Mouse (Mus musculus) C2C12 (cell line): ENCODE measurements around the gene Fuca1. TPM values are rescaled to one million over a fixed set of nuclear protein-coding genes. Genes with fewer than 3 reads are reported as not detected.
A peak's percentile ranks its signal among the peaks of the same experiment; 100 is the strongest.

Experiments
- H3K27me3 ChIP-seq: one replicate; pipeline ENCODE4 v1.6.1; 2011; ENCODE audit not compliant: control insufficient read depth, insufficient read depth, insufficient read length
- H3K36me3 ChIP-seq: one replicate; pipeline ENCODE4 v1.6.1; 2011; ENCODE audit not compliant: control insufficient read depth, insufficient read depth
- H3K4me3 ChIP-seq: one replicate; pipeline ENCODE4 v1.5.1; 2011; ENCODE audit warnings: mild to moderate bottlenecking, control low read depth; ENCODE audit not compliant: poor library complexity, insufficient read depth, severe bottlenecking
- H3K79me2 ChIP-seq: one replicate; pipeline ENCODE4 v1.6.1; 2011; ENCODE audit not compliant: control insufficient read depth, insufficient read depth
- H3K79me3 ChIP-seq: one replicate; pipeline ENCODE4 v1.6.1; 2011; ENCODE audit warnings: low read depth, control low read depth
- H3ac ChIP-seq: one replicate; pipeline ENCODE3; 2011; ENCODE audit warnings: low read depth; ENCODE audit not compliant: control insufficient read depth, insufficient read length
- CEBPB ChIP-seq: IDR thresholded peaks from one replicate; pipeline ENCODE4 v1.6.1; 2011; ENCODE audit warnings: low read depth, mild to moderate bottlenecking, control low read depth, moderate library complexity
- CTCF ChIP-seq: IDR thresholded peaks from one replicate; pipeline ENCODE4 v1.5.1; 2011; ENCODE audit not compliant: control insufficient read depth, insufficient read depth, insufficient read length
- FOSL1 ChIP-seq: IDR thresholded peaks from one replicate; pipeline ENCODE4 v1.8.0; 2011; ENCODE audit warnings: mild to moderate bottlenecking, low read length; ENCODE audit not compliant: poor library complexity, insufficient read depth, severe bottlenecking
- MAX ChIP-seq: IDR thresholded peaks from one replicate; pipeline ENCODE4 v1.6.1; 2011; ENCODE audit warnings: mild to moderate bottlenecking, control low read depth
- MYOD1 ChIP-seq: IDR thresholded peaks from one replicate; pipeline ENCODE4 v1.6.1; 2011; ENCODE audit warnings: low read depth; ENCODE audit not compliant: control insufficient read depth, insufficient read length
- MYOG ChIP-seq: IDR thresholded peaks from one replicate; pipeline ENCODE4 v1.6.1; 2011; ENCODE audit not compliant: control insufficient read depth, insufficient read length; ENCODE audit errors: extremely low read depth
- USF1 ChIP-seq: IDR thresholded peaks from one replicate; pipeline ENCODE4 v1.6.1; 2011; ENCODE audit warnings: low read depth, mild to moderate bottlenecking, control low read depth, moderate library complexity
- long read RNA-seq, 2 experiments: library from polyadenylated mRNA; unstranded; transcript quantifications; one replicate each; pipeline ENCODE4 v2.0.0; 2019 to 2020
- polyA plus RNA-seq: library from polyadenylated mRNA; unstranded; fragments of >200 nt; fragmentation: generic; extraction: Trizol; gene quantifications from one replicate; pipeline ENCODE4 v1.2.1, GENCODE M21; 2012; ENCODE audit warnings: missing spikeins

Gene Fuca1
- polyA plus RNA-seq, result 26.8 TPM
- long read RNA-seq, experiment 1, transcript Fuca1-201 (8 exons, 2,525 nt), result major isoform, 85 of 96 reads
- long read RNA-seq, experiment 1, partial matches to known transcripts, result 4 of 96 reads
- long read RNA-seq, experiment 1, other reads (novel, unspliced or antisense), result 5 of 96 reads
- long read RNA-seq, experiment 2, transcript Fuca1-201 (8 exons, 2,525 nt), result major isoform, 184 of 189 reads
- long read RNA-seq, experiment 2, partial matches to known transcripts, result 0 of 189 reads
- long read RNA-seq, experiment 2, other reads (novel, unspliced or antisense), result 5 of 189 reads

DNA sequence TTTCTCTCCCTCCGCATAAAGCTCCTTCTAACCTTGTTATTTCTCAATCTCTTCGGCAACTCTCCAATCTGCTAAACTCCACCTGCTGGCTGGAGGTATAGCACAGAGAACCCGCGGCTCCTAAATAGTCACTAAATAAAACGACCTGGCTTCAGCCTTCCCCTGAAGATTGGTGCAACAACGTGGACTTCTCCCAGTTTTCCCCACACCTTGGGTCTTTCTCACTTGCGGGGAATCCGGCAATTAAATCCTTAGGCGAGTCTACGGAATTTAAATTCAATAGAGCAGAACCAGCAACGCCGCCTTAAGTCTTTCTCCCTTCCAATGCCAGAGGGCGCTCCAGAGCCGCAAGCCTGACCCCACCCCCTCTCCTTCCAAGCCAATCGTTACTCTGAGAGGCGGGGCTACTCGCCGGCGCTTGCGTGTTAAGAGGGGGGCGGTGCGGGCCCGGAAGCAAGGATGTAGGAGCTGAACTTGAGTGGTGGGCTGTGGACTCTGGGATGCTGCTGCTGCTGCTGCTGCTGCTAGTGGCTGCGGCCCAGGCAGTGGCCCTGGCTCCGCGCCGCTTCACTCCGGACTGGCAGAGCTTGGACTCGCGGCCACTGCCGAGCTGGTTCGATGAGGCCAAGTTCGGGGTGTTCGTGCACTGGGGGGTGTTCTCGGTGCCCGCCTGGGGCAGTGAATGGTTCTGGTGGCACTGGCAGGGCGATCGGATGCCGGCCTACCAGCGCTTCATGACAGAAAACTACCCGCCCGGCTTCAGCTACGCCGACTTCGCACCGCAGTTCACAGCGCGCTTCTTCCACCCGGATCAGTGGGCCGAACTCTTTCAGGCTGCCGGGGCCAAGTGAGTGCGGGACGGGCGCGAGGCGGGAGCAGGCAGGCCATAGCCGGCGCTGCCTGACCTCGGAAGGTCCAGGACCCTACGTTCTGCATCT, at the start of gene Fuca1:
Gene Fuca1 (plus strand): TSS at position 432 of the 938 bp plus-strand sequence.
- Histone ChIP-seq H3K4me3 (peak within 1 kb of the TSS; percentile 80), H3K36me3 (peaks cover 4% of the 10 kb centered on the region), H3K27me3 (peaks cover 17% of the 10 kb centered on the region), H3K79me2 (no peaks in the 10 kb centered on the region), H3K79me3 (no peaks in the 10 kb centered on the region), H3ac (peak within 1 kb of the TSS; percentile 90)
- TF ChIP-seq FOSL1 (no peak), USF1 (no peak), MYOD1 (no peak), MYOG (no peak), CEBPB (peak; percentile 70), MAX (no peak), CTCF (peak; percentile 34)

- Histone ChIP-seq H3K36me3 (peaks cover 48% of the 10 kb centered on the region), H3K27me3 (no peaks in the 10 kb centered on the region), H3K4me3 (peak overlapping the region; percentile 47), H3K79me3 (peaks cover 44% of the 10 kb centered on the region), H3ac (peak overlapping the region; percentile 19), H3K79me2 (peaks cover 62% of the 10 kb centered on the region)
- no peak for TF ChIP-seq FOSL1
Measured at GRCm38 (mm10) chr4:135872015-135872414, 48.5 kb upstream of the Fuca1 start.

DNA sequence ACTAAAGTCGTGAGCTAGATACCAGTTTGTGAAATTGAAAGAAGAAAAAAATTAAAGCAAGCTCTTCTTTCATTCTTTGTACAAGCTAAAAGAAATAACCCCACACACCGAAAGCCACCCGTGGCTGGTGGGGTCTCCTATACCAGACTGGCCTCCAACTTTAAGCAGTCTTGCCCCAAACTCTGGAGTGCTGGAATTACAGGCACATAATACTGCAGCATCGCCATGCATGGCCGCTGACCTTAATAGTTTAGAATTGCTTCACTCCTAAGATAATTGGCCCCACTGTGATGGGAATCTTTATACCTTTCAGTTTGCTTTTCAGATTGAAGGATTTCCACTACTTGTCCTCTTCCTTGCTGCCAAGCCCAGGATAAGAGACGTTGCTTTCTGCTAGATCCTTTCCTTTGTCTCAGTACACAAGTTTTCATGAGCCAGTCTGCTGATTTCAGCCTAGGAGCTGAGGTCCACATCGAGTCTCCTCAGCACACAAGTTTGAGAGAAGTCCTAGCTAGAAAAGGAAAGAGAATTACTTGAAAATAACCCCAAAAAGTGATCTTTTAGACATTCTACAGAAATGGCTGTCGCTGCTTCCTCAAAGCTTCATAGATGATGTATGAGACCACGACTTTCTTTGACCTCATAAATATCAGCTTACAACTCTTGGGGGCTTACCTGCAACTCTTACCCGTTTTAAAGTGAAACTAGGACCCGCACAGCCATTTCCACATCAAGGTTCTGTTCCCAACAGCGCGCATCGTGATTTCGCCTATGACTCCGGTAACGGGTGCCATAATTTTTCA, 47.7 kb upstream of the Fuca1 start:
- no peak for TF ChIP-seq MAX
- TF ChIP-seq CEBPB, result no peak
- TF ChIP-seq USF1, result no peak
- TF ChIP-seq MYOG, result no peak
- Histone ChIP-seq H3ac (peak overlapping the region; percentile 50), H3K79me2 (peaks cover 55% of the 10 kb centered on the region), H3K36me3 (peaks cover 47% of the 10 kb centered on the region), H3K4me3 (peak overlapping the region; percentile 47), H3K27me3 (no peaks in the 10 kb centered on the region), H3K79me3 (peaks cover 40% of the 10 kb centered on the region)

DNA sequence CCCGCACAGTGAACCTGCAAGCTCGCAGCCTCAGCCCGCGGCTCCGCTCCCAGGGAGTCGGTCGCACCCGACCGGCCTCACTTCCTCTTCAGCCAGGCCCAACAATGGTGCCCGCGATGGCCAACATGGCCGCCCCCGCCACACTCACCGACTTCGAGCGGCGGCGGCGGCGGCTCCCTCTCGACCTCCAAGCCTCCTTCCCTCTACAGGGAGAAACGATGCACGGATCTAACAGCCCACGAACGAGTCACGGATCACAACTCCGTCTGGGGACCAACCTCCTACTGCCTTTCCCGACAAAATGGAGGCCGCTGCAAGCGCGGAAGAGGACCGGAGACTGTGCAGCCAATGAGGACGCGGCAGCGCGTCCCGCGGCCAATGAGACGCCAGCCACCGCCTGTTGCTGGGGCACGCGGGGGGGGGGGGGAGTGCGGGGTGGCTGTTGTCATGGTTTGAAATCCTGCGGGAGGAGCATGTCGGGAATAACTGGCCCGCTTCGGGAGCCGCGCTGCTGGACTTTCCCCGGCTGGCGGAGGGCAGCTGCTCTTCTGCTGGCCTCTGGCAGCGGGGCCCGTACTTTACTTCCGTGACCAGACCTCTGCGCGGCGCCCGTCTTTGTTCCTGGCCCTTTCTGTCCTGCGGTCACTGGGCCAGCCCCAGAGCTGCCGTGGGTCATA, 46.9 kb upstream of the Fuca1 start, which contains the start of gene Pnrc2:
Gene Pnrc2 (minus strand): TSS at position 325 of the 677 bp plus-strand sequence.
- Histone ChIP-seq H3ac (peak within 1 kb of the TSS; percentile 59), H3K4me3 (peak within 1 kb of the TSS; percentile 47), H3K79me3 (peaks cover 40% of the 10 kb centered on the region), H3K36me3 (peaks cover 43% of the 10 kb centered on the region), H3K27me3 (no peaks in the 10 kb centered on the region), H3K79me2 (peaks cover 48% of the 10 kb centered on the region)
- no peak for TF ChIP-seq MYOD1
- TF ChIP-seq USF1, result no peak
- no peak for TF ChIP-seq CEBPB
- TF ChIP-seq FOSL1, result no peak
- no peak for TF ChIP-seq MAX
- no peak for TF ChIP-seq MYOG
- no peak for TF ChIP-seq CTCF

- no peaks in the 10 kb centered on the region for H3K27me3 ChIP-seq
- H3K79me2 ChIP-seq, result peaks cover 36% of the 10 kb centered on the region
- H3K4me3 ChIP-seq, result no peak overlapping the region
- H3K79me3 ChIP-seq, result peaks cover 29% of the 10 kb centered on the region
- TF ChIP-seq MYOD1 (no peak), FOSL1 (no peak), CTCF (no peak), USF1 (no peak), CEBPB (no peak), MAX (no peak), MYOG (no peak)
- H3K36me3 ChIP-seq, result peaks cover 31% of the 10 kb centered on the region
- H3ac ChIP-seq, result no peak overlapping the region
Measured at GRCm38 (mm10) chr4:135874564-135875535, 45.7 kb upstream of the Fuca1 start.
